Mouse (Mus musculus) C2C12 (cell line): ENCODE measurements around the gene Tsr1. TPM values are rescaled to one million over a fixed set of nuclear protein-coding genes. Genes with fewer than 3 reads are reported as not detected.

Experiments used
- H3K27me3 ChIP-seq: one replicate; pipeline ENCODE4 v1.6.1; 2011; ENCODE audit not compliant: control insufficient read depth, insufficient read depth, insufficient read length
- H3K36me3 ChIP-seq: one replicate; pipeline ENCODE4 v1.6.1; 2011; ENCODE audit not compliant: control insufficient read depth, insufficient read depth
- H3K4me3 ChIP-seq: one replicate; pipeline ENCODE4 v1.5.1; 2011; ENCODE audit warnings: mild to moderate bottlenecking, control low read depth; ENCODE audit not compliant: poor library complexity, insufficient read depth, severe bottlenecking
- H3K79me2 ChIP-seq: one replicate; pipeline ENCODE4 v1.6.1; 2011; ENCODE audit not compliant: control insufficient read depth, insufficient read depth
- H3K79me3 ChIP-seq: one replicate; pipeline ENCODE4 v1.6.1; 2011; ENCODE audit warnings: low read depth, control low read depth
- H3ac ChIP-seq: one replicate; pipeline ENCODE3; 2011; ENCODE audit warnings: low read depth; ENCODE audit not compliant: control insufficient read depth, insufficient read length
- CEBPB ChIP-seq: IDR thresholded peaks from one replicate; pipeline ENCODE4 v1.6.1; 2011; ENCODE audit warnings: low read depth, mild to moderate bottlenecking, control low read depth, moderate library complexity
- CTCF ChIP-seq: IDR thresholded peaks from one replicate; pipeline ENCODE4 v1.5.1; 2011; ENCODE audit not compliant: control insufficient read depth, insufficient read depth, insufficient read length
- FOSL1 ChIP-seq: IDR thresholded peaks from one replicate; pipeline ENCODE4 v1.8.0; 2011; ENCODE audit warnings: mild to moderate bottlenecking, low read length; ENCODE audit not compliant: poor library complexity, insufficient read depth, severe bottlenecking
- MAX ChIP-seq: IDR thresholded peaks from one replicate; pipeline ENCODE4 v1.6.1; 2011; ENCODE audit warnings: mild to moderate bottlenecking, control low read depth
- MYOD1 ChIP-seq: IDR thresholded peaks from one replicate; pipeline ENCODE4 v1.6.1; 2011; ENCODE audit warnings: low read depth; ENCODE audit not compliant: control insufficient read depth, insufficient read length
- MYOG ChIP-seq: IDR thresholded peaks from one replicate; pipeline ENCODE4 v1.6.1; 2011; ENCODE audit not compliant: control insufficient read depth, insufficient read length; ENCODE audit errors: extremely low read depth
- USF1 ChIP-seq: IDR thresholded peaks from one replicate; pipeline ENCODE4 v1.6.1; 2011; ENCODE audit warnings: low read depth, mild to moderate bottlenecking, control low read depth, moderate library complexity
- polyA plus RNA-seq: library from polyadenylated mRNA; unstranded; fragments of >200 nt; fragmentation: generic; extraction: Trizol; gene quantifications from one replicate; pipeline ENCODE4 v1.2.1, GENCODE M21; 2012; ENCODE audit warnings: missing spikeins

Gene Tsr1
- polyA plus RNA-seq, 1 experiment, result 42.2 TPM

GRCm38 (mm10) chr11:74870991-74871622, 26.8 kb upstream of the Tsr1 start:
- TF ChIP-seq FOSL1 (peak; percentile 58), MYOD1 (peak; percentile 70), MYOG (no peak), CTCF (peak; percentile 48), CEBPB (no peak)
- Histone ChIP-seq H3K36me3 (no peaks in the 10 kb centered on the region), H3K4me3 (no peak overlapping the region), H3K79me3 (no peaks in the 10 kb centered on the region), H3K27me3 (no peaks in the 10 kb centered on the region), H3ac (no peak overlapping the region), H3K79me2 (peaks cover 2% of the 10 kb centered on the region)

DNA sequence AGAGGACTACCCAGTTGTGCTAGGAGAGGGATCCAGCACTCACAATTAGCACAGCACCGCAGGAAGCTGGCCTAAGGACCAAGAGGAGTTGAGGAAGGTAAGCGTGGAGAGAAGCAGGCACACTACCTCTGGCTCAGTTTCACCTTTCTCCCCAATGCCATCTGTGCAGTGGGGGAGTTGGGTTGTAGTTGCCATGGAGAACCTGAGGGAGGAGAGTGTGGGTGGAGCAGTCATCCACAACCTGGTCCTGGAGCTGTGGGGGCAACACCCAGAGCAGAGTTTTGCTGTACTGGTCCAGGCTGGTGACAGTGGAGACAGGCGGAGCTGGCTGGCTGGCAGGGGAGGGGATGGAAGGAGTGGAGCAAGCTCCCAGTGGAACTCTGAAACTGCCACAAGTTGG, 23.2 kb upstream of the Tsr1 start:
- H3ac ChIP-seq, result no peak overlapping the region
- peaks cover 5% of the 10 kb centered on the region for H3K79me2 ChIP-seq
- no peaks in the 10 kb centered on the region for H3K27me3 ChIP-seq
- H3K4me3 ChIP-seq, result no peak overlapping the region
- H3K36me3 ChIP-seq, result no peaks in the 10 kb centered on the region
- no peak for TF ChIP-seq MAX
- no peak for TF ChIP-seq USF1
- no peak for TF ChIP-seq CTCF
- TF ChIP-seq MYOG, result no peak
- TF ChIP-seq FOSL1, result no peak
- TF ChIP-seq MYOD1, result no peak
- no peak for TF ChIP-seq CEBPB
- H3K79me3 ChIP-seq, result no peaks in the 10 kb centered on the region

GRCm38 (mm10) chr11:74876801-74877200, 21.1 kb upstream of the Tsr1 start:
- no peak for TF ChIP-seq FOSL1
- no peak for TF ChIP-seq MYOD1
- TF ChIP-seq MAX, result no peak
- TF ChIP-seq CEBPB, result no peak
- no peak for TF ChIP-seq MYOG
- no peak for TF ChIP-seq CTCF
- TF ChIP-seq USF1, result no peak
- peaks cover 3% of the 10 kb centered on the region for H3K79me3 ChIP-seq

GRCm38 (mm10) chr11:74880999-74881398, 16.9 kb upstream of the Tsr1 start:
- no peak overlapping the region for H3K4me3 ChIP-seq
- H3K27me3 ChIP-seq, result no peaks in the 10 kb centered on the region
- H3ac ChIP-seq, result no peak overlapping the region
- TF ChIP-seq MAX (no peak), MYOD1 (no peak), FOSL1 (no peak), MYOG (no peak), CTCF (no peak), USF1 (no peak), CEBPB (no peak)
- peaks cover 3% of the 10 kb centered on the region for H3K79me3 ChIP-seq
- H3K79me2 ChIP-seq, result peaks cover 4% of the 10 kb centered on the region
- H3K36me3 ChIP-seq, result peaks cover 5% of the 10 kb centered on the region

More at GRCm38 (mm10) chr11:74876801-74877200, 21.1 kb upstream of the Tsr1 start:
- Histone ChIP-seq H3K36me3 (no peaks in the 10 kb centered on the region), H3K4me3 (no peak overlapping the region), H3K27me3 (no peaks in the 10 kb centered on the region), H3K79me2 (peaks cover 5% of the 10 kb centered on the region), H3ac (no peak overlapping the region)

GRCm38 (mm10) chr11:74881979-74882378, 15.9 kb upstream of the Tsr1 start:
- H3K27me3 ChIP-seq, result no peaks in the 10 kb centered on the region
- TF ChIP-seq FOSL1, result no peak
- no peak for TF ChIP-seq CEBPB
- TF ChIP-seq MAX, result no peak
- TF ChIP-seq CTCF, result no peak
- no peak for TF ChIP-seq MYOD1
- TF ChIP-seq USF1, result no peak
- TF ChIP-seq MYOG, result no peak
- H3ac ChIP-seq, result no peak overlapping the region
- H3K36me3 ChIP-seq, result peaks cover 5% of the 10 kb centered on the region
- H3K79me3 ChIP-seq, result peaks cover 3% of the 10 kb centered on the region
- no peaks in the 10 kb centered on the region for H3K79me2 ChIP-seq
- no peak overlapping the region for H3K4me3 ChIP-seq

GRCm38 (mm10) chr11:74883098-74883497, 14.8 kb upstream of the Tsr1 start:
- Histone ChIP-seq H3ac (no peak overlapping the region), H3K79me3 (peaks cover 3% of the 10 kb centered on the region), H3K27me3 (no peaks in the 10 kb centered on the region), H3K79me2 (no peaks in the 10 kb centered on the region), H3K36me3 (peaks cover 5% of the 10 kb centered on the region), H3K4me3 (no peak overlapping the region)
- no peak for TF ChIP-seq FOSL1
- no peak for TF ChIP-seq USF1
- no peak for TF ChIP-seq MYOD1
- TF ChIP-seq CTCF, result no peak
- no peak for TF ChIP-seq MYOG
- TF ChIP-seq MAX, result no peak
- TF ChIP-seq CEBPB, result no peak
